Mouse (Mus musculus) cortical plate, adult 2 months (tissue): ENCODE results near the gene Chaf1a. TPM values are rescaled to one million over a fixed set of nuclear protein-coding genes. Genes with fewer than 3 reads are reported as not detected.

Experiments used
- H3K27ac ChIP-seq: fragments of 200-500 bp; 2 replicates; pipeline ENCODE4 v1.5.1; 2012; ENCODE audit warnings: low read length, control low read depth, inconsistent platforms; ENCODE audit not compliant: insufficient read depth
- H3K4me1 ChIP-seq: fragments of 200-500 bp; 2 replicates; pipeline ENCODE4 v1.6.1; 2011; ENCODE audit warnings: low read length; ENCODE audit not compliant: control insufficient read depth, insufficient read depth
- H3K4me3 ChIP-seq: fragments of 200-500 bp; 2 replicates; pipeline ENCODE4 v1.5.1; 2011; ENCODE audit warnings: mild to moderate bottlenecking, low read length, control low read depth; ENCODE audit not compliant: insufficient read depth
- CTCF ChIP-seq: fragments of 200-500 bp; IDR thresholded peaks from 2 replicates; pipeline ENCODE4 v1.5.1; 2011; ENCODE audit warnings: mild to moderate bottlenecking, control low read depth, low read length; ENCODE audit not compliant: insufficient read depth; ENCODE audit errors: extremely low read depth
- POLR2A ChIP-seq: fragments of 200-500 bp; IDR thresholded peaks from 2 replicates; pipeline ENCODE4 v1.6.1; 2011; ENCODE audit warnings: mild to moderate bottlenecking, low read length, control low read depth; ENCODE audit not compliant: insufficient read depth; ENCODE audit errors: extremely low read depth
- polyA plus RNA-seq: library from polyadenylated mRNA; depleted of rRNA; stranded (reverse); fragments of >200 nt; gene quantifications from 2 replicates; pipeline ENCODE4 v1.2.3, GENCODE M21; 2012; rRNA removed

Gene Chaf1a
- polyA plus RNA-seq, 1 experiment: 2.6 TPM

DNA sequence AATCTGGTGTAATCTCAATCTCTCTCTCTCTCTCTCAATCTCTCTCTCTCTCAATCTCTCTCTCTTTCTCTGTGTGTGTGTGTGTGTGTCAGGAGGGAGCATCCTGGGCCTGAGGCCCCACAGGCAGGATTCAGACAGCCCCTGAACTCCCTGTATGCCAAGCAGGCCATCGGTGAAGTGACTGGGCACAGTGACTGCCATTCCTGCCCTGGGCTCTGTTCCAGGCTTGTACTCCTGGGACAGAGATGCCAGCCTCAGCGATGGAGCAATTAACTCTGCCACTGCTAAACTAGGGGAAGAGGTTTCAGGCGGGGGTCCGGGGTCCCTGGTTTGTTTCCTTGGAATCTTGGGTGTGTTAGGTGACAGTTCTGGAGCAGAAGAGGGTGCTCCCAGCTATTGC, 70.3 kb downstream of the Chaf1a start:
- Histone ChIP-seq H3K27ac (peak overlapping the region; percentile 24; the same call in 1 of the 2 replicates), H3K4me3 (no peak overlapping the region), H3K4me1 (no peaks in the 10 kb centered on the region; the same call in 1 of the 2 replicates)
- no peak for TF ChIP-seq CTCF
- no peak for TF ChIP-seq POLR2A

DNA sequence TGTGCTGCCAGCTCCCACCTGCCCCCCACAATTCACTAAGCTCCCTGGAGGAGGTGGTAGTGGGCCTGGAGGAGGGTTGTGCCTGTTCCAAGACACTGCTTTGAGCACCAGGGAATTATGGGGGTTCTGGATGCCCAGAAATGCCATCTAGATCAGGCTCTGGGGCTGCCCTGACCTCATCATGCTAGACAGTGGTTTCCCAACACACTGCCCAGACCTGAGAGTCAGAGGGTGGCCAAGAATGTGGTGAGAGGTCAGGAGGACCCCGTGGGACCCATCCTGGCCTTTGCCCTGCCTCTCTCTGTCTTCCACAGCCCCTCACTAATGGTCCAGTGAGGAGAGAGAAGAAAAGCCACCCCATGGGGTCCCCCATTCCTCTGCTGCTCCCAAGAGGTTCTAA, 70.8 kb downstream of the Chaf1a start:
- no peak overlapping the region for H3K4me3 ChIP-seq
- no peaks in the 10 kb centered on the region; the same call in 1 of the 2 replicates for H3K4me1 ChIP-seq
- H3K27ac ChIP-seq: no peak overlapping the region
- no peak for TF ChIP-seq POLR2A
- TF ChIP-seq CTCF: no peak

DNA sequence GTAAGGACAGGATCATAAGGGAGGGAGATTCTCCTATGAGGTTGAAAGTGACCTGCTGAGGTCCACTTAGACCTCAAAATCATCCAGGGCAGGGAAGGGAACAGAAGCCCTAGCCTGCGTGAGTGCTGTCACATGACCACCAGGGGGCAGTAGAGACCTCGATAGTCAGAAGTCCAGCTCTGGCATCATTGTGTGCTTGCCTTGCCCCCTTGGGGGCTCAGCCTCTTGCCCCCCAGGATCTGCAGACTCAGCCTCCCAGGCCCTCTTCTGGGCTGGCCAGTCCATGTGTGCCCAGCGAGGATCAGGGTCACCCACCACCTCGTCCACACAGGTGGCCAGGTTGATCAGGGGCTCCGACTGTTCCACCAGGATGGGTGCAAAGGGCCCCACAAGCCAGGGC, 71.6 kb downstream of the Chaf1a start:
- no peak for TF ChIP-seq POLR2A
- TF ChIP-seq CTCF: peak; percentile 86
- H3K4me1 ChIP-seq: no peaks in the 10 kb centered on the region; the same call in 1 of the 2 replicates
- H3K27ac ChIP-seq: no peak overlapping the region
- no peak overlapping the region for H3K4me3 ChIP-seq

DNA sequence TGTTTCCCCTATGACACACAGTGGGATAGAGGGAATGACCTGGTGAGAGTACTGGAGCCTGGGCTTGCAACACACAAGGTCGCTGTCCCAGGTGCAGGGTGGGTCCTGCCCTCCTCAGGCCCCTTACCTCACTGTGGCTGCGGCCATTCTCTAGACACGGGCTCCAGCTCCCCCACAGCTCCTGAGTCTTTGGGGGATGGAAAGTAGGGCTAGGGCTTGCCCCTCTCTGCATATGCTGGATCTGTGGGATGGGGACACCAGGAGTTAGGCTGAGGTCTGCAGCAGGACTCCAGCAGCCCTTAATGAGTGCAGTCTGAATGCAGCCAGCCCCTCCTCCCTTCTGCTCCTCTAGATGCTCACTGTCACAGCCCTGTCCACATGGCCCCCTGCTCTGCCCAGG, 72.5 kb downstream of the Chaf1a start:
- H3K4me3 ChIP-seq: no peak overlapping the region
- H3K27ac ChIP-seq: no peak overlapping the region
- no peaks in the 10 kb centered on the region; the same call in 1 of the 2 replicates for H3K4me1 ChIP-seq
- TF ChIP-seq POLR2A (no peak), CTCF (no peak)

DNA sequence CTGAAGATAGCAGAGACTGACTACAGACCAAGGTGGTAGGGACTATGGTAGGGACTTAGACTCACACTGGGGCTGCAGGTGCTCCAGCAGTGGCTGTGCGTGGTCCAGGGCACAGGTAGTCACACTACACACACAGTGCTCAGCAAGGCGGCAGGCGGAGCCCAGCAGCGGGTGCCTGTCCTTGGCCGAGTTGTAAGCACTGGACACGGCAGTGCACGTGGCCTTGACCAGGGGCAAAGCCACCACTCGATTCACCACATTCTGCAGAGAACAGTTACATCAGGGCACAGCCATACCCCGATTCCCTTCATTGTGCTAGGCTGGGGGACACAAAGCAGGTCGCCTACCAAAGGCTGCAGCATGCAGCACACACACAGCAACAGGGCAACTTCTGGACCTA, 76.0 kb downstream of the Chaf1a start:
- no peak for TF ChIP-seq POLR2A
- no peak for TF ChIP-seq CTCF
- Histone ChIP-seq H3K4me3 (no peak overlapping the region), H3K27ac (no peak overlapping the region), H3K4me1 (no peaks in the 10 kb centered on the region)

DNA sequence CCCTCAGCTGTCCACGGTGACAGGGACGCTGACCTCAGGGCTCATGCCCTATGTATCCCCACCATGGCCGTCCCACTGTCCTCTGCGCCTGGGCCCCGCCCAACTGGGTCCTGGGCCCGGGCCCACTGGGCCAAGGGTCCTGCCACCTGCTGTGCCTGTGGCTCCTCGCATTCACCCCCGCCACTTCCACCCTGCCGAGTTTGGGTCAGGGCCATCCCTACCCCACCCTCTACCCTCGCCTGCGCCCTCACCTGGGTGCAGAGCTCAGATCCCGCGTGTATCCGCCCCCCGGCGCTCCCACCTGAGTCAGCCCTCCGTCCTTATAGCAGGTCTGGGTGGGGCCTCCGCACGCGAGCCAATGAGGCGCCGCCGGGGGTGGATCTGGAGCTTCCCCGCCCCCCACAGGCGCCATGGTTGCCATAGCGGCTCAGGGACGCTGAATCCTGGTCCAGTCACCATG, 77.0 kb downstream of the Chaf1a start, which contains the start of gene Plin5:
Gene Plin5, minus strand, starts transcription at position 346 of the 460 bp plus-strand sequence.
- Histone ChIP-seq H3K4me3 (peak within 1 kb of the TSS; percentile 12; the same call in 1 of the 2 replicates), H3K27ac (no peak within 1 kb of the TSS), H3K4me1 (no peaks in the 10 kb centered on the region)
- TF ChIP-seq POLR2A (no peak), CTCF (no peak)

DNA sequence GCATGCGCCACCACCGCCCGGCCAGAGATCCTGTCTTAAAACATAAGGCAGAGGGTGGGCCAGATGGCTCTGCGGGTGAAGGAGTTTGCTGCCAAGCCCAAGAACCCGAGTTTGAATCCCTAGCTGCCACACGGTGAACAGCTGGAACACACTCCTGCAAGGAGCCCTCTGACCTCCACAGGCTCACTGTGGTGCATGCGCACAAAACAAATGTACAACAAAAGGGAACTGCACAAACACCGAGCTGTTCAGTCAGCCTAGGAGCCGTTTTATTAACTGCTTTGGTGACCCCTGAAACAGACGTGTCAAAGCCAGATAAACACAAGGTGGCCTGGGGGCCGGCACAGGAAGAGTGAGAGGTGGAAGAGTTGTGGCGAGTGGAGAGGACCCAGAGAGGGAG, 79.2 kb downstream of the Chaf1a start:
- no peak overlapping the region for H3K4me3 ChIP-seq
- H3K4me1 ChIP-seq: no peaks in the 10 kb centered on the region
- no peak overlapping the region for H3K27ac ChIP-seq
- TF ChIP-seq POLR2A (no peak), CTCF (no peak)

DNA sequence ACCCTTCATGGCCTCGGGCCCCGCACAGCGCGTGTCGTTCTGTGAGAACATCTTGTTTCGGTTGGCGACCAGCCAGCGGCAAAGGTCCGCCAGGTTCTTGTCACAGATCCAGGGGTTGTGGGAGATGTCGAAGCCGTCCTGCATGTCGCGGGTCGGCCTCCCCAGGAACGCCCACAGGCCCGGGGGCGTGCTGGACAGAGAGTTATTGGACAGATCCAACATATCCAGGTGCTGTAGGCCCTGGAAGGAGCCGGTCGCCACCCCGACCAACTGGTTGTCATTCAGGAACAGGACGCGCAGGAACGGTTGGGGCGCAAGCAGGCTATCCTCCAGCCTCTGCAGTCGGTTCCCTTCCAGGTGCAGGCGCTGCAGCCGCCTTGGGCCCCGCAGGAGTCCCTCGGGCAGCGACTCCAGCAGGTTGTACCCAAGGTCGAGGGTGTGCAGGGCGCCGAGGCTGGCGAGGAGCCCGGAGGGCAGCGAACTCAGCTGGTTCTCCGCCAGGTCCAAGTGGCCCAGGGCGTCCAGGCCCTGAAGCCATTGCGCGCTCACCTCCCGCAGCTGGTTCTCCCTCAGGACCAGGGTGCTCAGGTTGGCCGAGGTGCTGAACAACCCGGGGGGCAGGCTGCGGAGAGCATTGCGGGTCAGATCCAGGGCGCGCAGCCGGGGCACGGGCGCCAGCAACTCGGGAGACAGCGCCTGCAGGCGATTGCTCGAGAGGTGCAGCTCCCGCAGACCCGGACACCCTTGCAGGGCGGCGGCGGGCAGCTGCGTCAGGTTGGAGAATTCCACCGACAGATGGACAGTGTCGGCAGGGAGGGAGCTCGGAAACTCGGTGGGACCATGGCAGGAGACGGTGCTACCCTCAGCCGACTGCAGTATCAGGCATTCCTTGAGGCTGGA, 80.0 kb downstream of the Chaf1a start:
- Histone ChIP-seq H3K4me1 (no peaks in the 10 kb centered on the region), H3K27ac (no peak overlapping the region), H3K4me3 (0 out of 2 replicates have a peak overlapping the region, but pooled peaks have one; percentile 8)
- TF ChIP-seq CTCF: no peak
- TF ChIP-seq POLR2A: no peak

DNA sequence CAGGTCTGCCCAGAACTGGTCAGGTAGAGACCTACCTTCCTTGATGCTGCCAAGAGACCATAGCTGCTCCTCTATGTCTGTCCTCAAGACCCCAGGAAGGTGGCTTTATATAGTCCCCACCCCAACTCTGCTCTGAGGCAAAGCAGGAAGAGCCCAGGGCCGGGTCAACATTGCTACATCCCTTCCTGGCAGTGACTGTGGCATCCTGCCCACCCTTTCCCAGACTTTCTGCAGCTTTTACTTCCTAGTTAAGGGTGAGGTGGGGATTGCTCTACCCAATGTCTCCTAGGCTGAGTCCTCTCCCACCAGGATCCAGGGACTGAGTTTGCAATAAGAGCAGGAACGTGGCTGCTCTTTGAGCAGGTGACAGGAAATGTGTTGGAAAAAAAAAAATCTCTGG, 81.6 kb downstream of the Chaf1a start, which contains the start of gene Lrg1:
Gene Lrg1, minus strand, starts transcription at position 176 of the 400 bp plus-strand sequence.
- no peaks in the 10 kb centered on the region for H3K4me1 ChIP-seq
- no peak within 1 kb of the TSS for H3K27ac ChIP-seq
- 0 out of 2 replicates have a peak within 1 kb of the TSS, but pooled peaks have one; percentile 8 for H3K4me3 ChIP-seq
- TF ChIP-seq POLR2A: no peak
- TF ChIP-seq CTCF: no peak

Other genes with a start within 250 kb of the Chaf1a start
- 3.0 and 3.8 TPM in 2 replicates for gene Zfp119a, start 161.5 kb upstream of the Chaf1a start, polyA plus RNA-seq
- 5.6 and 6.0 TPM in 2 replicates for gene Zfp959, start 148.3 kb upstream of the Chaf1a start, polyA plus RNA-seq
- 2.5 and 3.2 TPM in 2 replicates for gene Zfp119b, start 90.9 kb upstream of the Chaf1a start, polyA plus RNA-seq
- 2.1 and 2.3 TPM in 2 replicates for gene Ebi3, start 87.8 kb upstream of the Chaf1a start, polyA plus RNA-seq
- gene Yju2, start 81.3 kb upstream of the Chaf1a start, polyA plus RNA-seq: 9.1 and 11.0 TPM in 2 replicates
- 74.8 and 83.5 TPM in 2 replicates for gene Shd, start 70.0 kb upstream of the Chaf1a start, polyA plus RNA-seq
- 76.7 and 91.0 TPM in 2 replicates for gene Fsd1, start 53.9 kb upstream of the Chaf1a start, polyA plus RNA-seq
- 6.0 TPM in 2 replicates for gene Stap2, start 34.9 kb upstream of the Chaf1a start, polyA plus RNA-seq
- gene Mpnd, start 34.7 kb upstream of the Chaf1a start, polyA plus RNA-seq: 142 and 154 TPM in 2 replicates
- gene Sh3gl1, start 3.8 kb upstream of the Chaf1a start, polyA plus RNA-seq: 56.5 and 59.4 TPM in 2 replicates
- gene Ubxn6, start 34.6 kb downstream of the Chaf1a start, polyA plus RNA-seq: 109 and 120 TPM in 2 replicates
- 126 and 148 TPM in 2 replicates for gene Hdgfl2, start 39.2 kb downstream of the Chaf1a start, polyA plus RNA-seq
- gene Plin4, start 69.4 kb downstream of the Chaf1a start, polyA plus RNA-seq: 0.73 and 1.2 TPM in 2 replicates
- 0.55 and 0.67 TPM in 2 replicates for gene Plin5, start 77.2 kb downstream of the Chaf1a start, polyA plus RNA-seq
- gene Lrg1, start 81.6 kb downstream of the Chaf1a start, polyA plus RNA-seq: 2.6 and 3.1 TPM in 2 replicates
- 87.3 and 88.9 TPM in 2 replicates for gene Sema6b, start 99.9 kb downstream of the Chaf1a start, polyA plus RNA-seq
- 7.5 and 8.5 TPM in 2 replicates for gene Tnfaip8l1, start 122.0 kb downstream of the Chaf1a start, polyA plus RNA-seq
- gene Mydgf, start 143.5 kb downstream of the Chaf1a start, polyA plus RNA-seq: 43.3 and 45.8 TPM in 2 replicates
- gene Dpp9, start 178.5 kb downstream of the Chaf1a start, polyA plus RNA-seq: 51.2 and 52.0 TPM in 2 replicates
- 23.3 and 24.1 TPM in 2 replicates for gene Fem1a, start 216.4 kb downstream of the Chaf1a start, polyA plus RNA-seq
- 4.2 and 4.8 TPM in 2 replicates for gene Ticam1, start 236.3 kb downstream of the Chaf1a start, polyA plus RNA-seq